Mouse (Mus musculus): Measurements from ENCODE around the gene Mfrp.

The Mfrp gene

DNA sequence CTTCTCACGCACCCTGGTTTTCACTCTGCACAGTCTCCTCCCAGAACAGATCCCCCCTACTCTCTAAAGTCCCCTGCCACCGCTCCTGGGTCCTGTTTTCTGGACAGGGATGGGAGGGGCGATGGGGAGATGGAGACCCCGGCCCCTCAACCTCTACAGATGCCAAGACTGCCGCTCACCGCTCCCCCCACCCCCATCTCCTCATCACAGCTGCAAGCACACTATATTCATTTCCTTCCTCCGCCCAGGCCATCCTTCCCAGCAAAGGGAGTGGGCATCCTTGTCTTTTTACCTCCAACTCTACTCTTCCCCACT is 29.7 kb downstream of the Mfrp start:
- no peak for DNase-seq

DNA sequence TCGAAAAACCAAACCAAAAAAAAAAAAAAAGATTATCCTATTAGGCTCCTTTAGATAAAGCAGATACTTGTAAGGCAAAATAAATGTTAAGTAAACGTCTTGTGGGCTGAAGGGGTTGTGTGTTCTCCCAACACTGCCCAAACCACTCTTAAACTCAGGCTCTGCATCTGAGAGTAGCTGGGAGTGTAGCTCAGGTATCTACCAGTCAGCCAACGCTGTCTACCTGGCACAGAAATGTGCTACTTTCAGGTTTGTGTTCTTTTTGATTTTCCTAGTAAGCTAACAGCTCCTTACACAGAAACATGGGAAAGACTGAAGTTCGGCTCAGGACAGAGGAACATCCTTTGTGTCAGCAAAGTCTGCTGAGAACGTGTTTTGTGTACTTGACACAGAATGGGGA is 30.7 kb downstream of the Mfrp start:
- no peak for DNase-seq

DNA sequence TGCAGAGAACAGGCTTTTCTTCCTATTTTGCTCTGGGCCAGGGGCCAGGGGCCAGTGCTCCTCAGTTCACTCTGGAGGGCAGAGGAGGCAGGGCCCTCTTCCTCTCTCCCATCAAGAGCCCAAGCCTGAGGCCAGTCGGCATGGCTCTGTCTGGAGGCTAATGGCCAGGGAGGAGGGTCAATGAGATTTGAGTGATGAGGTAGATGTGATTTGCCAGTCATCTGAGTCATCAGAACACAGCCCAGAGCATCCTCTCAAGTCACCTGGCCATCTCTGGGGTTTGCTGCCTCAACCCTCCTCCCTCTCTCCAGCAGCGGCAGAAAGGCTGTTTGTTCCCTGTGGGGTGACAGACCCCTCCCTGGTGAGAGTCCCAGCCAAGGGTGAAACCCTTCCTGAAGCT is 31.8 kb downstream of the Mfrp start:
- no peak for DNase-seq

DNA sequence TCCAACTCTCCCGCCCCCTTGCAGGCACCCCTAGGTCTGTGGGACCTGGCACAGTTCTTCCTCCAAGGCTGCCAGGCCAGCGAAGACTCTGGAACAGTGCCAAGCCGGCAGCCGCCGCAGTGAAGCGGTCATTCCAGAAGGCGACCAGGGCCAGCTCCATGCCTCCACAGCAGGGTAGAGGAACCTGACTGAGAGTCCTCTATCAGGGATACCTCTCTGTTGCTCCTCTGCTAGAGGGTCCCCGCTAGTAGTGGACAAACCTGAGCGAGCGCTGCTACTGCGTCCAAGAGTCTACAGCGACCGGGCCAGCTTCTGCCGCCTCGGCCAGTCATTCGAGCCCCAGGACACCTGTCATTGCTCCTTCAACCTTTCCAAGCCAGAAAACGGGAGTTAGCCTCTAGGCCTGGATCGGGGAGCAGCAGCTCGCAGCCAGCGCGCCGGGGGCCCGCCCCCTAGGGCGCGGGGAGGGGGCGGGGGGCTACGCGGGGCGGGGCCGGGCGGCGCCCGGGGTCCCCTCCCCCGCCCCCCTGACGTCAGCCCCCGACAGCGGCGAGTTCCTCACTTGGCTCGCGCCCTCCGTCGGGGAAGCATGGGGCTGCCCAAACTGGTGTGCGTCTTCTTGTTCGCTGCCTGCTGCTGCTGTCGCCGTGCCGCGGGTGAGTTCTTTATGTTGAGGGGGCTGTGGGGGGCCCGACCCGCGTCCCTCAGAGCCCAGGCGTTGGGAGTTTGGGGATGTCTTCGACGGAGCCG is 32.7 kb downstream of the Mfrp start, which contains the start of gene Mcam:
Mcam (plus strand) TSS at position 369 of the 750 bp plus-strand sequence.
- peak; percentile 79 for DNase-seq

DNA sequence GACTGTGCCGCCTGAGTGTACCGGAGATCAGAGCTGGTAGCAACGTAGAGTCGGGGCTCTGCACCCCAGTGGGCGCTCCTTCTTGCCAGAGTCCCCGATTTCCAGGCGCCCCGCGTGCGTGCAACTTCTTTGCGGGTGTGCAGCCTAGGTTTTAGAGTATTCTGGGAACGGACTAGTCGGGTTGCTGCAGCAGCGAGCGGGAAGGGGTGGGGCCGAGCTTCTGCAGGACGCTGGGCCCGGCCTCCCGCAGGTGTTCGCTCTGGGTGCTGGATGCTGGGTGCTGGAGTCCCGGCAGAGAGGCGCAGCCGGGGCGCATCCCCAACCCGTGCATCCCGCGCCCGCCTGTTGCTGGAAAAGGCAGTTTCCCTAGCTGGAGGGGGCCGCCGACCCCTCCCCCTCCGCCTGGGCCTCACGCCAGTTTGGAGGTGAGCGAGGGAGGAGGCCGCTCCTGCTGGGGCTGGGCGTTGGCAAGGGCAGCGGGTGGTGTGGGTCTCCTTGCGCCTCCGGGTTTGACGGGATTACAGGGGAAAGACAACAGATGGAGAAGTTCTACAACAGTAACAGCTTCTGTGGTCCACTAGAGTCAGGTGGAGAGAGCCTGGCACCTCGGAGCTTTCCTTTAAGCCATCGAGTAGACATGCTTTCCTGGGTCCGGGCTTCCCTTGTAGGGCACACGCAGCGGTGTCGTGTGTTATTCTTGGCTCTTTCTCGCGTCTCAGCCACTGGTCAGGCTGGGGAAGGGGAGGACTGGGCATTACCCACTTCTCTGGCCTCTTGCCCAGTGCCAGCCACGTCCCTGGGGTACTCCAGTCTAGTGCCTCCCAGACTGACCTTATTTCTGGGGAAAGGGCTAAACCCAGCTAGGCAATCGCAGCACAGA is 33.6 kb downstream of the Mfrp start:
- DNase-seq = peak; percentile 43

DNA sequence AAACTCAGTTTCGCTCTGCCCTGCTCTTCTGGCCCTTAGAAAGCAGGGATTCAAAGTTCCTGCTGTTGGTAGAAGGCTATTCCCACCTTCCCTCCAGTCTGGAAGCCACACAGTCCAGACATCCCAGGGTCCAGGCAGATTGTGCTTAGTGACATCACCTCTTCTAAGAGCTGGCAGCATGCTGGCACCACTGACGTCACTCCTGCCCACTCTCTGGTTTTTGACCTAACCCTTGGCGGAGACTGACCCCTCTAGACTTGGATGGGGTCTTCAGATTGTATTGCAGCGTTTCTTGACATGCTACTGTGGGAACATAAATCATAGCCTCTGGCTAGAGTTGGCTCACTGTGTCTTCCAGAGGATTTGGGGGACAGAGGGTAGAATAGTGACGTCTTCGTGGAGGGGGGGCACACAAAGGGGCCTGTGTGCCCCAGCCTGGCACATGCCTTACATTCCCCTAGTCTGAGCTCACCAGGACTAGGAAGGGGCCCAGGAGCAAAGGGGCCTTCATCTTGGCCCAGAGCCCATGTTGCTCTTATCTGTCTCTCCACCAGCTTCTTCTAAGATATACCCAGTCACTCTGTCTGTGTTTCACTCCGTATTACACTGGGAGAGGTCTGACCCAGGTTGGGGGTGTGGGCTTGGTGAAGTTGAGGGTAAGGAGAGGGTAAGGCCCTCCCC is 34.3 kb downstream of the Mfrp start:
- DNase-seq = no peak

DNA sequence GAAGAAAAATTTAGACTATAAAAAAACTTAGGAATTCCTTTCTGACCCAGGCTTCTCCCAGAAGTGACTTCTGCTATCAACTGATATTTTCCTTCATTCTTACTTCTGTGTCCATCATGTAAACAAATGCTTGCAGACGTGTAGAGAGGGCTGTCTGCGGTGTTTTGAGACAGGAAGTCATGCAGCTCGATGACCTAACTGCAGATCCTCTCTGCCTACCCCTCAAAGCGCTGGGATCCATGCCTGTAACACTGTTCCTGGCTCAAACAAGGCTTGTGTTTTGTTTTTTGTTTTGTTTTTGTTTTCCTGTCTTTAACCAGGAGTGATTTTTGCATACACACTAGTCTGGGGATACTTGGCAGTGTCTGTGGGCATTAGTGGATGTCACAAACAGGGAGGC is 36.3 kb downstream of the Mfrp start:
- DNase-seq = no peak

DNA sequence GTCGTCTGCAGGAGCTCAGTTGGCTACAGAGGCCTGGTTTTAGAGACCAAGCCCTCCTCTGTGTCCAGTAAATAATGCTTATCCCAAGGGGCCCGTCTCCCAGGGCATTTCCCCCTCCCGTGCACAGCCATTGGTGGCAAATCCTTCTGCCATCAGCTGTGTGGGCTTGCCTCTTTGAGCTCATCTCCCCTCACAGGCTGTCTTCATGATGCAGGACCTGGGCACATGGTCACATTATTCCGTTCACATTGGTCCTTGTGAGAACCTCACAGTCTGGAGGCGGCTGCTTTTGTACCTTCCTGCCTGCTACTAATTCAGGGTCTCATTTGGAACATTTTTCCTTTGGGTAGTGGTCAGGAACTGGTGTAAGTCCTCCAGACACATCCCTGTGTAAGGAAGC is 40.4 kb downstream of the Mfrp start:
- DNase-seq = no peak

DNA sequence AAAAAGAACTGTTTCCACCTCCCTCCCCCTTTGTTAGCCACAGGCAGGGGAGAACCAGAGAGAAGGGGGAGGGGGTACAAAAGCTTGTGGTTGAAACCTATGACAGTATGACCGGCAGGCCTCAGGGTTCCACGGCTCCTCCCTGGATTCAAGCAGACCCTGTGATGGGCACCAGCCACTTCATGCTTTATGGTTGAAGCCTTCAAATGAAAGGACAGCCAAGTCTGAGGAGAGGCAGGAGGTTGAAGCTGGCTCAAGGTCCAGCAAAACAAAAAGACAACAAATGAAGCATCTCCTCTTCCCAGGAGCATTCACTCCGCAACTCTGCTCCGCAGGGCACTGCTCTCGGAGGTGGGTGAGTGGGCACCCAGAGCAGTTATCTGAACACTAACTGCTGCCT is 41.9 kb downstream of the Mfrp start:
- DNase-seq = no peak

DNA sequence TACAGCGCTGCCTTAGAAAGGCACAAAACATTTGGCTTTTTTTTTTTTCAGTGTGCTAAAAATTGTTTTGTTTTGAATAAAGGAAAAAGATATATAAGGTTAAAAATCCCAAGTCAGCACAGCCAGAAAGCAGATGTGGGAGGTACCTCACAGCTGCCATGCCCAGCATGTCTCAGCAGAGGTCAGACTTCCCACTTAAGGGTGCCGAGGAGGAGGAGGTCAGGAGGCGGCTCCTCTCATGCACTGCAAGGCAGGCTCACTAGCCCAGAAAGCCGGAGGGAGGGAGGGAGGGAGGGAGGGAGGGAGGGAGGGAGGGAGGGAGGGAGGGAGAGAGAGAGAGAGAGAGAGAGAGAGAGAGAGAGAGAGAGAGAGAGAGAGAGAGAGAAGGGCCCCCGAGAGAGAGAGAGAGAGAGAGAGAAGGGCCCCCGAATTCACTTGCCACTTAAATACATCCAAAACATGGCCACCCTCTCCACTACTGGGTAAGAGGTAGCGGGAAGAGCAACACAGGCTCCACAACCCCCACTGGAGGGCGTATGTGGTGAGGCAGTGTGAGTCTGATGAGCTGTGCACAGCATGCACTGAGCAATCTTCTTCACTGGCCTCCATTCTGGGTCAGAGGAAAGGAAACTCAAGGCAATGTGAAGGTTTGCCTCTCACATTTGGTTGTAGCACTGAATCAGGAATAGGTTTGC is 42.6 kb downstream of the Mfrp start:
- DNase-seq = peak; percentile 52

DNA sequence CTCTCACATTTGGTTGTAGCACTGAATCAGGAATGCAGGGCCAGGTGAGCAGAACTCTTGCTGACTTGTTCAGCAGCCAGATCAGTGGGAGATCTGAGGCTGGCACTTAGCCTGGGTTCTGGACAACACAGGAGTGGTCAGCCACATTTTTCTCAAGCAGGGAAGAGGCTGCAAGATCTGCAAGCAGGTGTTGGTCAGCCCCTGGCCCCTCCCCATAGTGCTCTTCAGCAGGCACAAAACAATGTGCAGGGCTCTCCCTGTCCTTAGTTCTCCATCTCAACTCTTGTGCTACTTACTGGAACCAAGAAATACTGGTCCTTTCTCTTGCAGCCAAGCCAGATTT is 43.2 kb downstream of the Mfrp start:
- DNase-seq = no peak

DNA sequence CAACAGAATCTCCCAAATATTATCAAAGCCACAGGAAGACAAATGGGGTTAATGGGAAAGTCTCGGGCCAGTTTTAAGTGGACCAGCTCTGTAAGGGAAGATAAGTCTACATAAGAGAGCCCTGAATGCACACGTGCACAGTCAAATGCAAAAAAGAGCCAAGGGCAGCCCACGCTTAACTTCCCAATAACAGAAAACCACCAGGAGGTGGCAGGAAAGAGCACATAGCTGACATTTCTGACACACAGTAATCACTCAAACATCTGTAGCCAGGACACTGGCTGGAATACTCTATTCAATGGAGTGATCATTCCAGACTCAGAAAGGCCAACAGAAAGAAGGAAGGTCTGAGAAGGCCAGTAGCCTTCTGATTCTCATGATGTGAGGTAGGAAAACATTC is 45.8 kb downstream of the Mfrp start:
- no peak for DNase-seq
